Mouse (Mus musculus): Measurements from ENCODE around the gene St6galnac4. TPM values are rescaled to one million over a fixed set of nuclear protein-coding genes. Genes with fewer than 3 reads are reported as not detected.

The St6galnac4 gene
- total RNA-seq, 4 experiments from 2014 or later, result 11.4 to 15.5 (median 13.8) TPM

GRCm38 (mm10) chr2:32625873-32626694 is 39.2 kb downstream of the St6galnac4 start:
- peak; percentile 84 to 92 for DNase-seq (ENCODE audit: low spot score in 2 of 2)

GRCm38 (mm10) chr2:32627266-32628043 is 40.6 kb downstream of the St6galnac4 start:
- no peak for DNase-seq (ENCODE audit: low spot score in 2 of 2)

GRCm38 (mm10) chr2:32628044-32628550 is 41.2 kb downstream of the St6galnac4 start:
- DNase-seq (ENCODE audit: low spot score in 2 of 2), result no peak

- peak; percentile 81 to 87 for DNase-seq (ENCODE audit: low spot score in 2 of 2)
Measured at GRCm38 (mm10) chr2:32628729-32629128, 41.8 kb downstream of the St6galnac4 start.

- DNase-seq (ENCODE audit: low spot score in 2 of 2), result no peak
Measured at GRCm38 (mm10) chr2:32629276-32629976, 42.5 kb downstream of the St6galnac4 start.

- DNase-seq (ENCODE audit: low spot score in 2 of 2), result no peak
Measured at GRCm38 (mm10) chr2:32630036-32630435, 43.1 kb downstream of the St6galnac4 start.

- no peak for DNase-seq (ENCODE audit: low spot score in 2 of 2)
Measured at GRCm38 (mm10) chr2:32631046-32631445, 44.2 kb downstream of the St6galnac4 start.

GRCm38 (mm10) chr2:32631737-32632394 is 45.0 kb downstream of the St6galnac4 start:
- DNase-seq (ENCODE audit: low spot score in 2 of 2), result peak; percentile 74 to 77

- DNase-seq (ENCODE audit: low spot score in 2 of 2), result peak in 1 of 2 experiments; percentile 60
Measured at GRCm38 (mm10) chr2:32633660-32634059, 46.8 kb downstream of the St6galnac4 start.

- DNase-seq (ENCODE audit: low spot score in 2 of 2), result no peak
Measured at GRCm38 (mm10) chr2:32634277-32635105, 47.6 kb downstream of the St6galnac4 start.

- no peak for DNase-seq (ENCODE audit: low spot score in 2 of 2)
Measured at GRCm38 (mm10) chr2:32636617-32637016, 49.7 kb downstream of the St6galnac4 start.

- no peak for DNase-seq (ENCODE audit: low spot score in 2 of 2)
Measured at GRCm38 (mm10) chr2:32637778-32638281, 50.9 kb downstream of the St6galnac4 start.

- DNase-seq (ENCODE audit: low spot score in 2 of 2), result no peak
Measured at GRCm38 (mm10) chr2:32639632-32640031, 52.7 kb downstream of the St6galnac4 start.

GRCm38 (mm10) chr2:32640550-32641051 is 53.7 kb downstream of the St6galnac4 start:
- DNase-seq (ENCODE audit: low spot score in 2 of 2), result no peak

GRCm38 (mm10) chr2:32641810-32642209 is 54.9 kb downstream of the St6galnac4 start:
- DNase-seq (ENCODE audit: low spot score in 2 of 2), result no peak

- DNase-seq (ENCODE audit: low spot score in 2 of 2), result no peak
Measured at GRCm38 (mm10) chr2:32642813-32643212, 55.9 kb downstream of the St6galnac4 start.

GRCm38 (mm10) chr2:32644083-32644482 is 57.2 kb downstream of the St6galnac4 start:
- no peak for DNase-seq (ENCODE audit: low spot score in 2 of 2)

GRCm38 (mm10) chr2:32644799-32645475 is 58.0 kb downstream of the St6galnac4 start:
- DNase-seq (ENCODE audit: low spot score in 2 of 2), result no peak

GRCm38 (mm10) chr2:32645647-32646046 is 58.8 kb downstream of the St6galnac4 start:
- DNase-seq (ENCODE audit: low spot score in 2 of 2), result no peak
